Mouse (Mus musculus): ENCODE results near the gene Kat6b. TPM values are rescaled to one million over a fixed set of nuclear protein-coding genes. Genes with fewer than 3 reads are reported as not detected.
"Not testable (repeated sequence)": the region's sequence is repeated elsewhere in the genome, so short reads cannot be mapped to it uniquely, and the experiment has no call there.

Kat6b gene
- polyA plus RNA-seq, 1 experiment from 2014 or later, result 23.2 TPM

GRCm38 (mm10) chr14:21484693-21485092 lies 3.5 kb downstream of the Kat6b start:
- Histone ChIP-seq H3K4me3 (replicated peaks) (no peak overlapping the region), H3K27ac (replicated peaks) (no peak overlapping the region), H3K36me3 (no peaks in the 10 kb centered on the region), H3K4me2 (replicated peaks) (no peak overlapping the region), H3K9me3 (replicated peaks) (no peaks in the 10 kb centered on the region), H3K4me1 (no peaks in the 10 kb centered on the region), H3K27me3 (no peaks in the 10 kb centered on the region), H3K9ac (no peak overlapping the region)
- no peak for ATAC-seq (ENCODE audit: insufficient number of reproducible peaks, low FRiP score, low TSS enrichment, low read depth)
- 91% methylated on average over 10 of the region's 10 CpGs for WGBS

- Histone ChIP-seq H3K36me3 (no peaks in the 10 kb centered on the region), H3K9ac (no peak overlapping the region), H3K4me3 (replicated peaks) (no peak overlapping the region), H3K27me3 (no peaks in the 10 kb centered on the region), H3K4me1 (no peaks in the 10 kb centered on the region), H3K27ac (replicated peaks) (no peak overlapping the region), H3K9me3 (replicated peaks) (no peaks in the 10 kb centered on the region), H3K4me2 (replicated peaks) (no peak overlapping the region)
- ATAC-seq (ENCODE audit: insufficient number of reproducible peaks, low FRiP score, low TSS enrichment, low read depth), result no peak
- WGBS, result 87% methylated on average over 3 of the region's 3 CpGs
Measured at GRCm38 (mm10) chr14:21485961-21486520, 4.8 kb downstream of the Kat6b start.

GRCm38 (mm10) chr14:21487135-21487534 lies 5.9 kb downstream of the Kat6b start:
- not testable (repeated sequence) for H3K36me3 ChIP-seq; H3K4me1 ChIP-seq; H3K4me2 ChIP-seq (replicated peaks); H3K27ac ChIP-seq (replicated peaks); H3K9ac ChIP-seq; ATAC-seq (ENCODE audit: insufficient number of reproducible peaks, low FRiP score, low TSS enrichment, low read depth); H3K9me3 ChIP-seq (replicated peaks); H3K27me3 ChIP-seq; H3K4me3 ChIP-seq (replicated peaks)
- 97% methylated on average over 2 of the region's 2 CpGs for WGBS

GRCm38 (mm10) chr14:21488426-21489115 lies 7.3 kb downstream of the Kat6b start:
- not testable (repeated sequence) for H3K36me3 ChIP-seq; H3K4me2 ChIP-seq (replicated peaks); H3K9me3 ChIP-seq (replicated peaks); H3K9ac ChIP-seq; H3K27ac ChIP-seq (replicated peaks); H3K4me3 ChIP-seq (replicated peaks); H3K4me1 ChIP-seq; H3K27me3 ChIP-seq; ATAC-seq (ENCODE audit: insufficient number of reproducible peaks, low FRiP score, low TSS enrichment, low read depth)
- 73% methylated on average over 8 of the region's 9 CpGs for WGBS

GRCm38 (mm10) chr14:21489116-21489485 lies 7.9 kb downstream of the Kat6b start:
- H3K36me3 ChIP-seq, result no peaks in the 10 kb centered on the region
- no peaks in the 10 kb centered on the region for H3K27me3 ChIP-seq
- no peak overlapping the region for H3K4me3 ChIP-seq (replicated peaks)
- H3K4me2 ChIP-seq (replicated peaks), result no peak overlapping the region
- no peak overlapping the region for H3K9ac ChIP-seq
- no peak for ATAC-seq (ENCODE audit: insufficient number of reproducible peaks, low FRiP score, low TSS enrichment, low read depth)
- no peaks in the 10 kb centered on the region for H3K4me1 ChIP-seq
- WGBS, result 68% methylated on average over 3 of the region's 3 CpGs
- H3K27ac ChIP-seq (replicated peaks), result no peak overlapping the region
- H3K9me3 ChIP-seq (replicated peaks), result no peaks in the 10 kb centered on the region

GRCm38 (mm10) chr14:21490141-21490540 lies 8.9 kb downstream of the Kat6b start:
- no peaks in the 10 kb centered on the region for H3K36me3 ChIP-seq
- H3K4me1 ChIP-seq, result no peaks in the 10 kb centered on the region
- H3K4me3 ChIP-seq (replicated peaks), result no peak overlapping the region
- 75% methylated on average over 4 of the region's 4 CpGs for WGBS
- H3K27ac ChIP-seq (replicated peaks), result no peak overlapping the region
- H3K9ac ChIP-seq, result no peak overlapping the region
- H3K4me2 ChIP-seq (replicated peaks), result no peak overlapping the region
- H3K27me3 ChIP-seq, result no peaks in the 10 kb centered on the region
- H3K9me3 ChIP-seq (replicated peaks), result no peaks in the 10 kb centered on the region
- ATAC-seq (ENCODE audit: insufficient number of reproducible peaks, low FRiP score, low TSS enrichment, low read depth), result no peak

GRCm38 (mm10) chr14:21498361-21498996 lies 17.2 kb downstream of the Kat6b start:
- Histone ChIP-seq H3K9me3 (replicated peaks) (no peaks in the 10 kb centered on the region), H3K9ac (peak overlapping the region; percentile 97), H3K27ac (replicated peaks) (peak overlapping the region; percentile 98), H3K4me2 (replicated peaks) (peak overlapping the region; percentile 81), H3K4me3 (replicated peaks) (peak overlapping the region; percentile 94), H3K4me1 (peaks cover 29% of the 10 kb centered on the region), H3K27me3 (no peaks in the 10 kb centered on the region), H3K36me3 (no peaks in the 10 kb centered on the region)
- 9% methylated on average over 7 of the region's 7 CpGs for WGBS
- no peak for ATAC-seq (ENCODE audit: insufficient number of reproducible peaks, low FRiP score, low TSS enrichment, low read depth)

- peak overlapping the region; percentile 81 for H3K4me2 ChIP-seq (replicated peaks)
- H3K9me3 ChIP-seq (replicated peaks), result no peaks in the 10 kb centered on the region
- H3K4me1 ChIP-seq, result peaks cover 29% of the 10 kb centered on the region
- H3K27me3 ChIP-seq, result no peaks in the 10 kb centered on the region
- peak overlapping the region; percentile 98 for H3K27ac ChIP-seq (replicated peaks)
- H3K36me3 ChIP-seq, result no peaks in the 10 kb centered on the region
- H3K4me3 ChIP-seq (replicated peaks), result peak overlapping the region; percentile 94
- H3K9ac ChIP-seq, result peak overlapping the region; percentile 97
- ATAC-seq (ENCODE audit: insufficient number of reproducible peaks, low FRiP score, low TSS enrichment, low read depth), result no peak
- under 1% methylated on average over 32 of the region's 33 CpGs for WGBS
Measured at GRCm38 (mm10) chr14:21499011-21499581, 17.9 kb downstream of the Kat6b start.

- Histone ChIP-seq H3K4me2 (replicated peaks) (peak overlapping the region; percentile 81), H3K4me1 (peaks cover 30% of the 10 kb centered on the region), H3K36me3 (no peaks in the 10 kb centered on the region), H3K9ac (peak overlapping the region; percentile 97), H3K27ac (replicated peaks) (peak overlapping the region; percentile 98), H3K9me3 (replicated peaks) (no peaks in the 10 kb centered on the region), H3K4me3 (replicated peaks) (peak overlapping the region; percentile 94), H3K27me3 (no peaks in the 10 kb centered on the region)
- ATAC-seq (ENCODE audit: insufficient number of reproducible peaks, low FRiP score, low TSS enrichment, low read depth), result peak; percentile 24; the same call in 1 of the 2 replicates
- WGBS, result 1% methylated on average over 53 of the region's 57 CpGs
Measured at GRCm38 (mm10) chr14:21499631-21500153, 18.5 kb downstream of the Kat6b start.

- Histone ChIP-seq H3K27ac (replicated peaks) (peak overlapping the region; percentile 99), H3K9ac (peak overlapping the region; percentile 97), H3K4me2 (replicated peaks) (peak overlapping the region; percentile 81), H3K27me3 (no peaks in the 10 kb centered on the region), H3K4me3 (replicated peaks) (peak overlapping the region; percentile 94), H3K9me3 (replicated peaks) (no peaks in the 10 kb centered on the region), H3K36me3 (no peaks in the 10 kb centered on the region), H3K4me1 (peaks cover 33% of the 10 kb centered on the region)
- peak; percentile 97 for ATAC-seq (ENCODE audit: insufficient number of reproducible peaks, low FRiP score, low TSS enrichment, low read depth)
- WGBS, result under 1% methylated on average over 68 of the region's 75 CpGs
Measured at GRCm38 (mm10) chr14:21500154-21501047, 19.2 kb downstream of the Kat6b start.
